Mouse (Mus musculus) CH12.LX (cell line): ENCODE results near the gene Mdfi. TPM values are rescaled to one million over a fixed set of nuclear protein-coding genes. Genes with fewer than 3 reads are reported as not detected.

Source experiments
- DNase-seq: peaks from one replicate; pipeline ENCODE4 v3.0.0-alpha.2; 2013; ENCODE audit errors: extremely low read depth
- H3K27ac ChIP-seq: 2 replicates; pipeline ENCODE4 v1.5.1; 2012; ENCODE audit warnings: low read depth, mild to moderate bottlenecking, control low read depth, moderate library complexity; ENCODE audit not compliant: insufficient read depth
- H3K27me3 ChIP-seq: replicated peaks from 2 replicates; pipeline ENCODE3; 2012; ENCODE audit warnings: inconsistent platforms
- H3K36me3 ChIP-seq, 2 experiments: replicated peaks in 1 of 2; 2 replicates each; pipeline versions ENCODE3 to v1.6.1; 2012; ENCODE audit warnings: inconsistent platforms in 1 of 2, low read length in 1 of 2, mild to moderate bottlenecking in 1 of 2, mixed read lengths in 1 of 2, moderate library complexity in 1 of 2; ENCODE audit not compliant: control insufficient read depth in 1 of 2, insufficient read depth in 1 of 2
- H3K4me1 ChIP-seq, 2 experiments: 2 replicates each; pipeline ENCODE4 v1.6.1; 2012; ENCODE audit warnings: inconsistent platforms in 1 of 2, moderate library complexity in 1 of 2; ENCODE audit not compliant: insufficient read depth in 2 of 2, control insufficient read depth in 1 of 2
- H3K4me2 ChIP-seq: 2 replicates; pipeline ENCODE4 v1.6.1; 2012; ENCODE audit warnings: low read depth, mild to moderate bottlenecking, control low read depth; ENCODE audit not compliant: poor library complexity, insufficient read depth, severe bottlenecking
- H3K4me3 ChIP-seq, 3 experiments: fragments of 150-350 bp in 1 of 3; sonication (generic) in 1 of 3; replicated peaks in 1 of 3; 2 replicates each; pipeline versions ENCODE3 to v1.5.1; 2011 to 2012; ENCODE audit warnings: low read depth in 2 of 3, low read length in 2 of 3, mild to moderate bottlenecking in 2 of 3, moderate library complexity in 2 of 3, control low read depth in 1 of 3, improper control_type of control experiment in 1 of 3, inconsistent platforms in 1 of 3, mixed read lengths in 1 of 3; ENCODE audit not compliant: poor library complexity in 1 of 3
- H3K79me2 ChIP-seq: replicated peaks from 2 replicates; pipeline ENCODE4 v1.6.1; 2012; ENCODE audit warnings: mild to moderate bottlenecking, moderate library complexity; ENCODE audit not compliant: control insufficient read depth, poor library complexity, insufficient read depth, severe bottlenecking; ENCODE audit errors: extremely low read depth
- H3K9ac ChIP-seq: 2 replicates; pipeline ENCODE4 v1.6.1; 2012; ENCODE audit warnings: low read depth, mild to moderate bottlenecking, control low read depth, moderate library complexity; ENCODE audit not compliant: insufficient read depth
- H3K9me3 ChIP-seq: replicated peaks from 2 replicates; pipeline ENCODE3; 2012; ENCODE audit warnings: low read length, inconsistent platforms, mixed read lengths
- BHLHE40 ChIP-seq: IDR thresholded peaks from 2 replicates; pipeline ENCODE4 v1.6.1; 2011; ENCODE audit warnings: mild to moderate bottlenecking, low read depth, low read length, improper control_type of control experiment
- CTCF ChIP-seq, 2 experiments: IDR thresholded peaks in 1 of 2; conservative IDR thresholded peaks in 1 of 2; 2 replicates each; pipeline ENCODE4 v1.5.1; 2011 to 2012; ENCODE audit warnings: low read depth in 2 of 2, low read length in 2 of 2, improper control_type of control experiment in 1 of 2, inconsistent platforms in 1 of 2, mild to moderate bottlenecking in 1 of 2, moderate library complexity in 1 of 2
- E2F4 ChIP-seq: IDR thresholded peaks from 2 replicates; pipeline ENCODE4 v1.6.1; 2011; ENCODE audit warnings: low read depth, low read length, improper control_type of control experiment; ENCODE audit not compliant: insufficient replicate concordance
- ETS1 ChIP-seq: conservative IDR thresholded peaks from 2 replicates; pipeline ENCODE4 v1.6.1; 2012; ENCODE audit warnings: low read depth, mild to moderate bottlenecking, inconsistent platforms, low read length, improper control_type of control experiment, moderate library complexity
- HCFC1 ChIP-seq: IDR thresholded peaks from 2 replicates; pipeline ENCODE4 v1.6.1; 2012; ENCODE audit warnings: low read depth, mild to moderate bottlenecking, inconsistent platforms, low read length, improper control_type of control experiment
- IRF4 ChIP-seq: IDR thresholded peaks from 2 replicates; pipeline ENCODE4 v1.6.1; 2014; ENCODE audit warnings: low read depth, mild to moderate bottlenecking, inconsistent platforms, low read length, improper control_type of control experiment
- JUN ChIP-seq: IDR thresholded peaks from 2 replicates; pipeline ENCODE4 v1.6.1; 2011; ENCODE audit warnings: low read depth, mild to moderate bottlenecking, low read length, improper control_type of control experiment, moderate library complexity; ENCODE audit not compliant: insufficient read depth
- JUND ChIP-seq: conservative IDR thresholded peaks from 2 replicates; pipeline ENCODE4 v1.6.1; 2011; ENCODE audit warnings: low read depth, low read length, improper control_type of control experiment
- KAT2A ChIP-seq: IDR thresholded peaks from 2 replicates; pipeline ENCODE4 v1.6.1; 2012; ENCODE audit warnings: low read length, improper control_type of control experiment, inconsistent platforms; ENCODE audit not compliant: insufficient replicate concordance
- MAFK ChIP-seq: IDR thresholded peaks from 2 replicates; pipeline ENCODE4 v1.6.1; 2011; ENCODE audit warnings: low read length, improper control_type of control experiment; ENCODE audit not compliant: insufficient replicate concordance
- MAX ChIP-seq: IDR thresholded peaks from 2 replicates; pipeline ENCODE4 v1.6.1; 2011; ENCODE audit warnings: low read length, improper control_type of control experiment
- MXI1 ChIP-seq: IDR thresholded peaks from 2 replicates; pipeline ENCODE4 v1.6.1; 2011; ENCODE audit warnings: mild to moderate bottlenecking, low read depth, low read length, improper control_type of control experiment
- NRF1 ChIP-seq: IDR thresholded peaks from 2 replicates; pipeline ENCODE4 v1.6.1; 2014; ENCODE audit warnings: low read depth, mild to moderate bottlenecking, inconsistent platforms, low read length, improper control_type of control experiment, moderate library complexity
- POLR2AphosphoS2 ChIP-seq: IDR thresholded peaks from 2 replicates; pipeline ENCODE4 v1.6.1; 2011; ENCODE audit warnings: low read depth, low read length, improper control_type of control experiment
- RAD21 ChIP-seq: IDR thresholded peaks from 2 replicates; pipeline ENCODE4 v1.6.1; 2011; ENCODE audit warnings: low read depth, mild to moderate bottlenecking, low read length, improper control_type of control experiment, moderate library complexity
- SMC3 ChIP-seq: IDR thresholded peaks from 2 replicates; pipeline ENCODE4 v1.6.1; 2011; ENCODE audit warnings: low read depth, low read length, improper control_type of control experiment
- TBP ChIP-seq: conservative IDR thresholded peaks from 2 replicates; pipeline ENCODE4 v1.6.1; 2011; ENCODE audit warnings: low read depth, low read length, improper control_type of control experiment
- TCF12 ChIP-seq: IDR thresholded peaks from 2 replicates; pipeline ENCODE4 v1.6.1; 2014; ENCODE audit warnings: low read depth, mild to moderate bottlenecking, inconsistent platforms, low read length, improper control_type of control experiment
- USF1 ChIP-seq: IDR thresholded peaks from 2 replicates; pipeline ENCODE4 v1.6.1; 2014; ENCODE audit warnings: low read depth, mild to moderate bottlenecking, inconsistent platforms, low read length, improper control_type of control experiment
- USF2 ChIP-seq: conservative IDR thresholded peaks from 2 replicates; pipeline ENCODE4 v1.6.1; 2011; ENCODE audit warnings: low read depth, low read length, improper control_type of control experiment
- ZC3H11A ChIP-seq: IDR thresholded peaks from 2 replicates; pipeline ENCODE4 v1.6.1; 2012; ENCODE audit warnings: low read depth, mild to moderate bottlenecking, inconsistent platforms, low read length, improper control_type of control experiment
- ZKSCAN1 ChIP-seq: IDR thresholded peaks from 2 replicates; pipeline ENCODE4 v1.6.1; 2012; ENCODE audit warnings: low read depth, inconsistent platforms, low read length, improper control_type of control experiment, borderline replicate concordance
- ZMIZ1 ChIP-seq: IDR thresholded peaks from 2 replicates; pipeline ENCODE4 v1.6.1; 2012; ENCODE audit warnings: low read depth, mild to moderate bottlenecking, inconsistent platforms, low read length, improper control_type of control experiment
- ZNF384 ChIP-seq: IDR thresholded peaks from 2 replicates; pipeline ENCODE4 v1.6.1; 2012; ENCODE audit warnings: low read depth, low read length, improper control_type of control experiment, inconsistent platforms
- dilution Hi-C: fragments of 300-500 bp; cut with MboI; formaldehyde crosslinking; loops from 2 replicates; pipeline ENCODE4 v1.14.3; 2020; ENCODE audit warnings: low sequenced_read_pairs; ENCODE audit not compliant: extremely low pct_unique_long_range_greater_than_20kb, extremely low pct_ligation_motif_present
- in situ Hi-C: fragments of 300-500 bp; cut with MboI; formaldehyde crosslinking; loops from 3 replicates; pipeline ENCODE4 v1.14.3; 2019; ENCODE audit warnings: low sequenced_read_pairs, low pct_ligation_motif_present, low pct_unique_long_range_greater_than_20kb, mixed read lengths
- polyA plus RNA-seq: library from polyadenylated mRNA; unstranded; fragments of >175 nt; gene quantifications from 2 replicates; pipeline ENCODE4 v1.2.1, GENCODE M21; 2012; ENCODE audit warnings: low read depth; ENCODE audit not compliant: insufficient read length
- total RNA-seq, 2 experiments: library from RNA; depleted of rRNA; stranded (reverse); fragments of 300-350 nt in 1 of 2; fragments of >200 nt in 1 of 2; gene quantifications; 2 replicates each; pipeline ENCODE4 v1.2.3; 2012 to 2014

Mdfi gene
- total and polyA plus RNA-seq, 3 experiments, result 0.30 to 0.35 TPM; not detected in 1

DNA sequence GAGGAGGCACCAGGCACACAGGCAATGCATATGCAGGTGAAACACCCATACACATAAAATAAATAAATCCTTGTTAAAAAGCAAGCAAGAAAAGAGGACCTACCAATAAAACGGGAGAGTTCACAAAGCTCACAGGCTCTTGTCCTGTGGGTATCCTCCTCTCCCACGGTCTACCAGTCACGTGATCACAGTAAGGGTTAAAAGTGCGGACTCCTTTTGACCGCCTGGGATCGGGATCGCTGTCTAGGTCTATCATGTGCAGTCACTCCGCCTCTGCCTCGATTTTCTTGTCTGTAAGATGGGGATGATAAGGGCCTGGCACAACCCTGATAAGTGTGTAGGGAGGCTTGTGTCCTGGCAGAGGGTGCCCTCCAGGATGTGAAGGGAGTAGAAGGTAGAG is 37.1 kb downstream of the Mdfi start:
- TF ChIP-seq RAD21 (no peak), NRF1 (no peak), KAT2A (no peak), USF1 (no peak; the same call in 1 of the 2 replicates), MAFK (no peak), TBP (no peak), ZKSCAN1 (no peak)
- H3K27ac ChIP-seq, result no peak overlapping the region
- H3K9ac ChIP-seq, result no peak overlapping the region
- H3K4me2 ChIP-seq, result no peak overlapping the region
- no peaks in the 10 kb centered on the region for H3K79me2 ChIP-seq
- dilution Hi-C loops, result no loop called here
- in situ Hi-C loops, result loop anchor here (5.0 to 10.0 kb wide), 4 partner anchors 45 to 300 kb away; no protein-coding TSS in a partner anchor
- H3K27me3 ChIP-seq, result no peaks in the 10 kb centered on the region
- H3K9me3 ChIP-seq, result no peaks in the 10 kb centered on the region
- H3K4me1 ChIP-seq, result peaks cover 2 to 34% of the 10 kb centered on the region in 2 experiments; a peak in 3 of 4 replicates
- no peak for DNase-seq
- H3K4me3 ChIP-seq, result no peak overlapping the region
- peaks cover 0 to 8% of the 10 kb centered on the region in 2 experiments for H3K36me3 ChIP-seq

DNA sequence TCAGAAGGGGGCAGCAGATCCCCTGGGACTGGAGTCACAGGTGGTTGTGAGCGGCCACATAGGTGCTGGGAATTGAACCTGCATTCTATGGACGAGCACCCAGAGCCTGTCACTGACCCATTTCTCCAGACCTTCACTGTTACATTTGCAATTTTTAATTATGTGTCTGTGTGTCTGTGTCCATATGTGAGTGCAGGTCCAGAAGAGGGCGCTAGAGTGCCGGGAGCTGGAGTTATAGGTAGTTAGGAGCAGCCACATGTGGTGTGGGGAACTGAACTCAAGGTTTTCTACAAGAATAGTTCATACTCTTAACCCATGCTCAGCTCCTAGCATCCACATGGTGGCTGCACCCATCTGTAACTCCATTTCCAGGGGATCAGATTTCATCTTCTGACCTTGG is 37.5 kb downstream of the Mdfi start:
- Histone ChIP-seq H3K79me2 (no peaks in the 10 kb centered on the region), H3K4me2 (no peak overlapping the region), H3K36me3 (peaks cover 2 to 12% of the 10 kb centered on the region in 2 experiments), H3K4me3 (no peak overlapping the region), H3K27ac (no peak overlapping the region), H3K4me1 (peaks cover 2 to 34% of the 10 kb centered on the region in 2 experiments; a peak in 3 of 4 replicates), H3K9me3 (no peaks in the 10 kb centered on the region), H3K27me3 (no peaks in the 10 kb centered on the region), H3K9ac (no peak overlapping the region)
- peak; percentile 33 for DNase-seq
- TF ChIP-seq CTCF (conservative IDR thresholded peaks at IDR 0.05 in 1 of 2, IDR thresholded peaks at IDR 0.05 in 1 of 2; ENCODE audit: low read depth in 2 of 2, low read length in 2 of 2) (peak in 1 of 2 experiments; percentile 45; a peak in 2 of 4 replicates), JUND (no peak)
- in situ Hi-C loops, result loop anchor here (5.0 to 10.0 kb wide), 4 partner anchors 45 to 300 kb away; no protein-coding TSS in a partner anchor
- dilution Hi-C loops, result no loop called here

- H3K9ac ChIP-seq, result no peak overlapping the region
- H3K4me3 ChIP-seq, result no peak overlapping the region
- H3K79me2 ChIP-seq, result no peaks in the 10 kb centered on the region
- H3K9me3 ChIP-seq, result no peaks in the 10 kb centered on the region
- in situ Hi-C loops, result loop anchor here (5.0 to 10.0 kb wide), 4 partner anchors 46 to 301 kb away; no protein-coding TSS in a partner anchor
- no peak for DNase-seq
- dilution Hi-C loops, result no loop called here
- peaks cover 9 to 19% of the 10 kb centered on the region in 2 experiments for H3K36me3 ChIP-seq
- H3K27me3 ChIP-seq, result no peaks in the 10 kb centered on the region
- no peak for TF ChIP-seq HCFC1
- TF ChIP-seq POLR2AphosphoS2, result no peak
- TF ChIP-seq E2F4, result no peak
- no peak for TF ChIP-seq SMC3
- TF ChIP-seq TCF12, result no peak
- TF ChIP-seq USF1, result no peak
- no peak for TF ChIP-seq USF2
- TF ChIP-seq ZMIZ1, result no peak
- no peak for TF ChIP-seq JUN
- TF ChIP-seq BHLHE40, result no peak
- no peak for TF ChIP-seq RAD21
- no peak for TF ChIP-seq ZNF384
- TF ChIP-seq ZC3H11A, result no peak
- TF ChIP-seq MAX, result no peak
- no peak for TF ChIP-seq JUND
- TF ChIP-seq ETS1, result no peak
- no peak for TF ChIP-seq MXI1
- TF ChIP-seq IRF4, result no peak
- no peak for TF ChIP-seq ZKSCAN1
- TF ChIP-seq, all 38 proteins: peak for 0
- H3K4me2 ChIP-seq, result no peak overlapping the region
- H3K4me1 ChIP-seq, result peaks cover 2 to 34% of the 10 kb centered on the region in 2 experiments; a peak in 3 of 4 replicates
- H3K27ac ChIP-seq, result no peak overlapping the region
These were observed 38.2 kb downstream of the Mdfi start for GRCm38 (mm10) chr17:47796156-47796816.
